Mouse (Mus musculus) hindbrain, embryonic 13.5 days (tissue): Measurements from ENCODE around the gene Tjap1. TPM values are rescaled to one million over a fixed set of nuclear protein-coding genes. Genes with fewer than 3 reads are reported as not detected.

Experiments used
- microRNA counts: library from miRNA; unstranded; fragments of <30 nt; microRNA quantifications from one replicate; lab custom pipeline; 2016
- microRNA-seq: library from miRNA; unstranded; fragments of <30 nt; microRNA quantifications from one replicate; pipeline ENCODE4, GENCODE M21; 2016
- polyA plus RNA-seq: library from polyadenylated mRNA; unstranded; fragments of >200 nt; fragmentation: Nextera tagmentation; extraction: Ambion mirVana; gene quantifications from 2 replicates; pipeline ENCODE4 v1.2.1, GENCODE M21; 2015

Tjap1 gene
- polyA plus RNA-seq, 1 experiment from 2014 or later = 33.8 TPM

MicroRNAs encoded within 50 kb of the gene (microRNA counts, 519-probe panel; counts per million panel counts)
- microRNA mmu-miR-693-3p (lab: Ali Mortazavi, UCI) (51.3 counts per million), microRNA mmu-miR-693-5p (lab: Ali Mortazavi, UCI) (51.3 counts per million)

Small RNAs within 50 kb of the gene (microRNA-seq; reads per million reads assigned to microRNA genes)
- gene Mir693 = 0.70 reads per million

Other genes starting within 250 kb of the Tjap1 start
- 147 and 149 TPM in 2 replicates for gene Mrps18a, start 172.0 kb downstream of the Tjap1 start, polyA plus RNA-seq
- 31.6 and 33.8 TPM in 2 replicates for gene Rsph9, start 138.8 kb downstream of the Tjap1 start, polyA plus RNA-seq
- gene Mad2l1bp, start 129.5 kb downstream of the Tjap1 start, polyA plus RNA-seq = 27.5 and 28.4 TPM in 2 replicates
- gene Gtpbp2, start 122.0 kb downstream of the Tjap1 start, polyA plus RNA-seq = 44.9 and 47.2 TPM in 2 replicates
- gene Polh, start 80.4 kb downstream of the Tjap1 start, polyA plus RNA-seq = 8.7 and 9.0 TPM in 2 replicates
- gene Xpo5, start 80.2 kb downstream of the Tjap1 start, polyA plus RNA-seq = 38.2 and 38.9 TPM in 2 replicates
- 82.7 and 85.7 TPM in 2 replicates for gene Polr1c, start 35.0 kb downstream of the Tjap1 start, polyA plus RNA-seq
- gene Yipf3, start 34.9 kb downstream of the Tjap1 start, polyA plus RNA-seq = 87.5 and 90.8 TPM in 2 replicates
- 7.3 and 9.5 TPM in 2 replicates for gene Lrrc73, start 29.5 kb downstream of the Tjap1 start, polyA plus RNA-seq
- gene Dlk2, start 14.4 kb upstream of the Tjap1 start, polyA plus RNA-seq = 9.5 and 11.1 TPM in 2 replicates
- gene Abcc10, start 45.3 kb upstream of the Tjap1 start, polyA plus RNA-seq = 8.9 and 9.9 TPM in 2 replicates
- gene Zfp318, start 100.7 kb upstream of the Tjap1 start, polyA plus RNA-seq = 18.0 and 19.1 TPM in 2 replicates
- gene Crip3, start 145.9 kb upstream of the Tjap1 start, polyA plus RNA-seq = 2.4 and 3.1 TPM in 2 replicates
- not detected in 2 replicates for gene Slc22a7, start 155.4 kb upstream of the Tjap1 start, polyA plus RNA-seq
- 4.6 and 4.7 TPM in 2 replicates for gene Ttbk1, start 204.6 kb upstream of the Tjap1 start, polyA plus RNA-seq
- 20.4 and 21.8 TPM in 2 replicates for gene Dnph1, start 213.7 kb upstream of the Tjap1 start, polyA plus RNA-seq